Mouse (Mus musculus): ENCODE measurements around the gene Zfp622. TPM values are rescaled to one million over a fixed set of nuclear protein-coding genes. Genes with fewer than 3 reads are reported as not detected.

Zfp622 gene
- polyA plus RNA-seq, 1 experiment, result 6.5 TPM

GRCm38 (mm10) chr15:25943386-25944137 lies 40.6 kb upstream of the Zfp622 start:
- Histone ChIP-seq H3K36me3 (ENCODE audit: control insufficient read depth, insufficient read depth, low read length) (no peaks in the 10 kb centered on the region), H3K27ac (ENCODE audit: control insufficient read depth, insufficient read depth, low read depth, low read length) (no peak overlapping the region; the same call in 1 of the 2 replicates), H3K4me3 (ENCODE audit: control insufficient read depth, low read depth, low read length) (no peak overlapping the region), H3K27me3 (ENCODE audit: control insufficient read depth, insufficient read depth, low read length) (no peaks in the 10 kb centered on the region), H3K4me1 (ENCODE audit: control insufficient read depth, insufficient read depth, low read length) (no peaks in the 10 kb centered on the region)
- no peak for TF ChIP-seq CTCF (IDR thresholded peaks at IDR 0.05; ENCODE audit: control insufficient read depth, insufficient read depth, insufficient replicate concordance, low read depth, low read length)
- TF ChIP-seq POLR2A (IDR thresholded peaks at IDR 0.05; ENCODE audit: control insufficient read depth, low read depth, low read length), result no peak

- Histone ChIP-seq H3K27me3 (ENCODE audit: control insufficient read depth, insufficient read depth, low read length) (no peaks in the 10 kb centered on the region), H3K27ac (ENCODE audit: control insufficient read depth, insufficient read depth, low read depth, low read length) (no peak overlapping the region), H3K4me3 (ENCODE audit: control insufficient read depth, low read depth, low read length) (no peak overlapping the region), H3K4me1 (ENCODE audit: control insufficient read depth, insufficient read depth, low read length) (no peaks in the 10 kb centered on the region), H3K36me3 (ENCODE audit: control insufficient read depth, insufficient read depth, low read length) (no peaks in the 10 kb centered on the region)
- no peak for TF ChIP-seq POLR2A (IDR thresholded peaks at IDR 0.05; ENCODE audit: control insufficient read depth, low read depth, low read length)
- no peak for TF ChIP-seq CTCF (IDR thresholded peaks at IDR 0.05; ENCODE audit: control insufficient read depth, insufficient read depth, insufficient replicate concordance, low read depth, low read length)
These were observed 38.9 kb upstream of the Zfp622 start for GRCm38 (mm10) chr15:25945224-25945623.

- H3K27ac ChIP-seq (ENCODE audit: control insufficient read depth, insufficient read depth, low read depth, low read length), result no peak overlapping the region
- H3K36me3 ChIP-seq (ENCODE audit: control insufficient read depth, insufficient read depth, low read length), result no peaks in the 10 kb centered on the region
- no peak overlapping the region for H3K4me3 ChIP-seq (ENCODE audit: control insufficient read depth, low read depth, low read length)
- TF ChIP-seq POLR2A (IDR thresholded peaks at IDR 0.05; ENCODE audit: control insufficient read depth, low read depth, low read length), result no peak
- no peaks in the 10 kb centered on the region for H3K27me3 ChIP-seq (ENCODE audit: control insufficient read depth, insufficient read depth, low read length)
- no peaks in the 10 kb centered on the region for H3K4me1 ChIP-seq (ENCODE audit: control insufficient read depth, insufficient read depth, low read length)
These were observed 37.7 kb upstream of the Zfp622 start for GRCm38 (mm10) chr15:25946482-25946881.

GRCm38 (mm10) chr15:25947383-25947782 lies 36.8 kb upstream of the Zfp622 start:
- Histone ChIP-seq H3K36me3 (ENCODE audit: control insufficient read depth, insufficient read depth, low read length) (no peaks in the 10 kb centered on the region), H3K4me3 (ENCODE audit: control insufficient read depth, low read depth, low read length) (no peak overlapping the region), H3K27ac (ENCODE audit: control insufficient read depth, insufficient read depth, low read depth, low read length) (no peak overlapping the region), H3K4me1 (ENCODE audit: control insufficient read depth, insufficient read depth, low read length) (no peaks in the 10 kb centered on the region), H3K27me3 (ENCODE audit: control insufficient read depth, insufficient read depth, low read length) (no peaks in the 10 kb centered on the region)
- no peak for TF ChIP-seq POLR2A (IDR thresholded peaks at IDR 0.05; ENCODE audit: control insufficient read depth, low read depth, low read length)
- no peak for TF ChIP-seq CTCF (IDR thresholded peaks at IDR 0.05; ENCODE audit: control insufficient read depth, insufficient read depth, insufficient replicate concordance, low read depth, low read length)

- TF ChIP-seq CTCF (IDR thresholded peaks at IDR 0.05; ENCODE audit: control insufficient read depth, insufficient read depth, insufficient replicate concordance, low read depth, low read length) (no peak), POLR2A (IDR thresholded peaks at IDR 0.05; ENCODE audit: control insufficient read depth, low read depth, low read length) (no peak)
- H3K27me3 ChIP-seq (ENCODE audit: control insufficient read depth, insufficient read depth, low read length), result no peaks in the 10 kb centered on the region
- no peak overlapping the region for H3K27ac ChIP-seq (ENCODE audit: control insufficient read depth, insufficient read depth, low read depth, low read length)
- H3K4me1 ChIP-seq (ENCODE audit: control insufficient read depth, insufficient read depth, low read length), result no peaks in the 10 kb centered on the region
- no peak overlapping the region for H3K4me3 ChIP-seq (ENCODE audit: control insufficient read depth, low read depth, low read length)
- H3K36me3 ChIP-seq (ENCODE audit: control insufficient read depth, insufficient read depth, low read length), result no peaks in the 10 kb centered on the region
These were observed 35.6 kb upstream of the Zfp622 start for GRCm38 (mm10) chr15:25948257-25949223.

- TF ChIP-seq CTCF (IDR thresholded peaks at IDR 0.05; ENCODE audit: control insufficient read depth, insufficient read depth, insufficient replicate concordance, low read depth, low read length) (no peak), POLR2A (IDR thresholded peaks at IDR 0.05; ENCODE audit: control insufficient read depth, low read depth, low read length) (no peak)
- Histone ChIP-seq H3K4me1 (ENCODE audit: control insufficient read depth, insufficient read depth, low read length) (no peaks in the 10 kb centered on the region), H3K27me3 (ENCODE audit: control insufficient read depth, insufficient read depth, low read length) (no peaks in the 10 kb centered on the region), H3K36me3 (ENCODE audit: control insufficient read depth, insufficient read depth, low read length) (no peaks in the 10 kb centered on the region), H3K4me3 (ENCODE audit: control insufficient read depth, low read depth, low read length) (no peak overlapping the region), H3K27ac (ENCODE audit: control insufficient read depth, insufficient read depth, low read depth, low read length) (no peak overlapping the region)
These were observed 34.5 kb upstream of the Zfp622 start for GRCm38 (mm10) chr15:25949696-25950095.

- no peaks in the 10 kb centered on the region for H3K4me1 ChIP-seq (ENCODE audit: control insufficient read depth, insufficient read depth, low read length)
- H3K4me3 ChIP-seq (ENCODE audit: control insufficient read depth, low read depth, low read length), result no peak overlapping the region
- TF ChIP-seq CTCF (IDR thresholded peaks at IDR 0.05; ENCODE audit: control insufficient read depth, insufficient read depth, insufficient replicate concordance, low read depth, low read length) (no peak), POLR2A (IDR thresholded peaks at IDR 0.05; ENCODE audit: control insufficient read depth, low read depth, low read length) (no peak)
- H3K27ac ChIP-seq (ENCODE audit: control insufficient read depth, insufficient read depth, low read depth, low read length), result no peak overlapping the region
- H3K36me3 ChIP-seq (ENCODE audit: control insufficient read depth, insufficient read depth, low read length), result no peaks in the 10 kb centered on the region
- H3K27me3 ChIP-seq (ENCODE audit: control insufficient read depth, insufficient read depth, low read length), result no peaks in the 10 kb centered on the region
These were observed 33.6 kb upstream of the Zfp622 start for GRCm38 (mm10) chr15:25950584-25950983.

Measured in testis, adult 2 months (tissue).